Mouse (Mus musculus) thymus, postnatal 0 days (tissue): ENCODE results near the gene Olfr654. TPM values are rescaled to one million over a fixed set of nuclear protein-coding genes. Genes with fewer than 3 reads are reported as not detected.

ENCODE experiments used
- DNase-seq: peaks from one replicate; pipeline ENCODE4 v3.0.0-alpha.2; 2015; ENCODE audit warnings: low spot score
- polyA plus RNA-seq: library from polyadenylated mRNA; unstranded; fragments of >200 nt; fragmentation: Nextera tagmentation; extraction: Ambion mirVana; gene quantifications from 2 replicates; pipeline ENCODE4 v1.2.1, GENCODE M21; 2015

The Olfr654 gene
- polyA plus RNA-seq, result not detected in 2 replicates

DNA sequence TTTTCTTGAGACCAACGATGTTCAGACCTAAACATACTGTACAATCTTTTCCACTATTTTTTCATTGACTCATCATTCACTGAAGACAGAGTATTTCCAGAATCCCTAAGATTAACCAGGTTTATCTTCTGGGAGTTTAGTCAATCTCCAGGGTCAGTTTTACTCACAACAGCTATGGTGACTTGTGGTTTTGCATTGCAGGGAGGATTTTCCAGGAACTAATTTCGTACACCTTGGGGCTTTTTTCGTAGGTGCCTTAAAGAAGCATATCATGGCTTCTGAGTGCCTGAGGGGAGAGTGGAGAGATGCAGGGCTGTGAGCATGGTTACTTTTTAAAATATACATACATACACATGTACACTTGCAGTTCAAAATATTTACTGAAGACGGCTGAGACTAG is at the start of gene Olfr654:
TSS of gene Olfr654 (plus strand) at position 301 of the 400 bp plus-strand sequence.
- no peak for DNase-seq

DNA sequence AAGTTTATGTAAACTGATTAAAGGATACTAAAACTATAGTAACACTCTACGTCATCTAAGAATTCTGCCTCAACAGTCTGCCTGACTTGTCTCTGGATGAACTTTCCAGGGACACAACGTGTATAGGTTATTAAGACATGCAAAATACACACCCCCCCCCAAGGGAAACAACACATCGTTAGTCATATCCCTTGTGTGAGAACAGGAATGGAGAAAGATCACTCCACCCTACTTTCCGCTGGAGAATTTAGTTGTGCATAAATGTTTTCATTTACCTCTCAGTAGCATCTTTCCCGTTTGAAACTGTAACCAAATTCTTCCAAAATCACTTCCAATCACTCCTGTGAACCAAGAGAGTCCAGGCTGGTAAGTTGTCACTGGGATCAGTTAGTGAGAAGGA is 37.0 kb upstream of the Olfr654 start, which contains the start of gene Olfr651:
TSS of gene Olfr651 (plus strand) at position 301 of the 400 bp plus-strand sequence.
- no peak for DNase-seq

DNA sequence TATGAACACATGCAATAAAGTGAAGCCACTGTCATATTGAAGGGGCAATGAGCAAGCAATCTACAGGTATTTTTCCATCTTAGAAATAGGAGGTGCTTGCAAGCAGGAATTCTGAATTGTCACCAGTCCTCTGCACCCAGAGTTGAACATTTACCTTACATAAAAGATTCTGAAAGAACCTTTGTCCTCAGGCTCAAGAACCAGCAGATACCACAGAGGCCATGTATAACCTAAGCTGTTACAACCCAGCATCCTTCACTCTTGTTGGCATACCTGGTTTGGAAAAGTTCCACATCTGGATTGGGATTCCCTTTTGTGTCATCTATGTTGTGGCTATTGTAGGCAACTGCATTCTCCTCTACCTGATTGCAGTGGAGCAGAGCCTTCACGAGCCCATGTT is 34.1 kb upstream of the Olfr654 start:
- DNase-seq, result no peak

DNA sequence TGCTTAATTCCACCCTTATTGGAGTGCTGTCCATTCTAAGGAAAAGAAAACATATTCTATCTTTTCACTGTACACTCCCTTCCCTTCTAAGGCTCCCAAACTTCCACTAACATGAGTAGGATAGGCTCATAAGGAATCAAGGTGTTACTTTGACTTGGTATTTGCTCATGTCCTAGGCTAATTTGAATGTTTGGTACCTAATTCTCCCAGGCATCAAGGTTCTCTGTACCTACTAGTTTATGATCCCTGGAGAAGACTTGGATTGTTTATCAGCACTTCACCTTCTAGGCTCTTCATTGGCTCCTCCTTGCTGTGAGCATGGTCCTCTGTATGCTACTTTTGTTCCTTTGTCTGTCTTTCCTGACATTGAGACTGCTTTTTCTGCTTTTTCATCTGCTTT is 26.2 kb upstream of the Olfr654 start, which contains the start of gene Olfr652:
TSS of gene Olfr652 (plus strand) at position 301 of the 400 bp plus-strand sequence.
- DNase-seq, result no peak

DNA sequence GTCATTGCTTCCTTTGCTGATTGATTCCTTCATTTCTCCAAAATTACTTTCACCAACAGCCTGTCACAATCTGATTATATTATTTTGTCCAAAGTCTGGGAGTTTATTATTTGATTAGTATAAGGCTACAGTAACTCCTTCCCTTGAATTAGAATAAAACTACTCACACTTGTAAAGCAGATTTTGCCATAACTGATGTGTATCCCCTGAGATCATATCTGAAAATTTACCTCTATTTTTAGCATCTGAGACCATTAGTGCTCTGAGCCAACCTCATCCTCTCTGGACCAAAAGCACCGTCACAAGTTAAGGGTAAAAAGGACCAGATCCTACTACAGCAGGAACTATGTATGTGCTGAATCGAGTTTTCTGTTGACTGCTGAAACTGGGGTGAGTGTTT is 9.8 kb upstream of the Olfr654 start, which contains the start of gene Olfr653:
TSS of gene Olfr653 (plus strand) at position 301 of the 400 bp plus-strand sequence.
- DNase-seq, result no peak

DNA sequence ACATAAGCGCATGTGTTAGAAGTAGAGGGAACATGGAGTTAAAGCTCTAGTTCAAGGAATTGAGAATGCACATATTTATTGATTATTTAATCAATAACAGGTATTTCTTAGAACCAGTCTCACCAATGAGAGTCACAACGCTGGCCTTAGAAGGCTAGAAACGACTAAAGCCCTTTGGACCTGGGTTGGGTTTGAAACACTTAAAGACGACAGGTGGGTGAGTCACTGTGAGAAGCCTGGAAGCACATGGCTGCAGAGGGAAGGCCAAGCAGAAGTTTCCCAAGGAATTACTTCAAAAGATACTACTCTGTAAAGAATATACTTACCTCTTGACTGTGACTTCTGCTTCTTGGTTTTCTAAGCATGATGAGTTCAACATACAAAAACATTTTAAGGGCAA is 6.0 kb upstream of the Olfr654 start:
- no peak for DNase-seq

DNA sequence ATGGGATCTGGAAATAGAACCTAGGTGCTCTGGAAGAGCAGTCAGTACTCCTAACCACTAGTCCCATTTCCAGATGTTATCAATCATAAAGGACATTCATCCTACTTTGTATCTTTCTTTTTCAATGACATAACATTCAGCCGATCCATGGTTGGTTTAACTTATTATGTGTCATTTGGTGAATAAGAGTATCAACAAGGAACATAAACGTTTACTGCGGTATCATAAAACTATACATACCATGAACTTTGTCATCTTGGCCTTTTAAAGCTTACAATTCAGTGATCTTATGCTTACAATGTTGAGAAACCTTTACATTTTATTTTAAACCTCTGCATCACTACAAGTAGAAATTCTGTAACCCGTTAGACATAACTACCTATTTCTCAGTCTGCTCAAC is 5.4 kb upstream of the Olfr654 start:
- DNase-seq, result no peak

DNA sequence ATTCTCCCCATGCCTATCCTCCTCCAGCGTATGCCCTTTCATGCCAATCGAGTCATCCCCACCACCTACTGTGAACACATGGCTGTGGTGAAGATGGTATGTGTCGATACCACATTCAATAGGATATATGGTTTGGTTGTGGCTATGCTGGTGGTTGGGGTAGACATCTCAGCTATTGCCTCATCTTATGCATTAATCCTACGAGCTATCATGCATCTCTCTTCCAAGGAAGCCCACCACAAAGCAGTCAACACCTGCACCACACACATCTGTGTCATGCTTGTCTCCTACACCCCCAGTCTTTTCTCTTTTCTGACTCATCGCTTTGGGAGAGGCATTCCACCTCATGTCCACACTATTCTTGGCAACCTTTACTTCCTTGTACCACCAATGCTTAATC is 1.4 kb downstream of the Olfr654 start:
- no peak for DNase-seq

DNA sequence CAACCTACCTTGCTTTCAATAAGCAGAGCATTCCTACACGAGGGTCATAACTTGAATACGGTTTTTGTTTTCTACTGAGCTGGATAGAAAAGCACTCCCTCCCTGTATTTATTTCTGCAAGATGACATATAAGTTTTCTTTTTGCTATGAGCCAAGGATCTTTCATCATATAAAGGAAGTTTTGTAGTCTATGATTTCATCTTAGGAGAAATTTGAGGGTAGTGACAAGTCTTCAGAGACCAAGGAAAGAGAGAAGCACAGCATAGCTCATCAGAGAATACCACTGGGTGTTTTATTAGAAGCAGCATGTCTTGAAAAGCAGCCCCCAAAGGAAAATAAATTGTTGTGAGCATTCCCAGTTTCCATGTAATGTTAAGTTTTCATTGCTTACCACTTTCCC is 14.9 kb downstream of the Olfr654 start, which contains the start of gene Olfr655:
TSS of gene Olfr655 (minus strand) at position 101 of the 400 bp plus-strand sequence.
- DNase-seq, result no peak

DNA sequence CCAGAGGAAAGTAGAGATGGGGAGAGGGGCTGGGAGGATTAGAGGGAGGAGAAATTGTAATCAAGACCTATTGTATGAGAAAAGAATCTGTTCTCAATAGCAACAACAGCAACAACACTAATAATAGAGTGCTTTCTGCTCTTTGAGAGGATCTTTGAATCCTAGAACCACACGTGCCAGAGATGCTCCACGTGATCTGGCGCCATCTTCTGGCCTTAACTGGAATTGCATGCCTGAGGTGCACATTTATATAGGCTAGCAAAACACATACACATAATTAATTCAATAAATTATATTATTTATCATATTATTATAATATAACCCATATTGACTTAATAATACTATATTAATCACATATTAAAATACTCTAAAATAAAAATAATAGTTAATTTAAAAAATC is 16.3 kb downstream of the Olfr654 start:
- peak; percentile 55 for DNase-seq

DNA sequence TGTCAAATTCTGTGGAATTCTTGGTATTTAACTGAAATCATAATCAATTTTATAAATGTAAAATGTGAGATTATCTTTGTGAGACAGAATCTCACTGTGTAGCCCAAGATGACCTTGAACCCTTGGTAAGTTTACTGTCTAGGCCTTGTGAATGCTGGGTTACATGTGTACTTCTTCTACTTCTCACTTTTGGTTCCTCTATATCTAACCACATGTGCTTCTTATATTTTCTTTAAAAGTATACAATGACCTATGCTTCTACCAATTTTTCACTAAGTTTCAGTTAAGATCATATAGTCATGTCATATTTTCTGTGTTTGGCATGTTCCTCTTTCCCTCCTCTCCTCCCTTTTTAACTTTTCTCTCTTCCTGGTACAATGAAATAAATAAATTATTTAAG is 17.9 kb downstream of the Olfr654 start:
- DNase-seq, result no peak

DNA sequence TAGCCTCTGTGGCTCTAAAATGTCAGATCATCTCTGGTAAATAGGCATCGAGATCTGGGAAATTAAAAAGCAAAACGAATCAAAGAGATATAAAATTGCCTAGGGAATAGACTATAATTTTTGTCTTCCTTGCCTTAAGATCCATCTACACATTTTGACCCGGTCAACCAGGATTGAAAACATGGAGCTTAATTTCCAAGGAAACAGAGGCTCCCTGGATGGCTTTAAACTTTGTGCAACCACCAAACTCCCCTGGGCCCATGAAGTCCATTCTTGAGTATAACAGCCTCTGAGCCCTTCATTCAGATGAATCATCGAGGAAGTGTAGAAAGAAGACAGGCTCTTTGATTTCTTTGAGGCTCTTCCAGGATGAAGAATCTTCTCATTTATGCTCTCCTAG is 26.8 kb downstream of the Olfr654 start, which contains the start of gene Olfr656:
TSS of gene Olfr656 (plus strand) at position 301 of the 400 bp plus-strand sequence.
- no peak for DNase-seq

DNA sequence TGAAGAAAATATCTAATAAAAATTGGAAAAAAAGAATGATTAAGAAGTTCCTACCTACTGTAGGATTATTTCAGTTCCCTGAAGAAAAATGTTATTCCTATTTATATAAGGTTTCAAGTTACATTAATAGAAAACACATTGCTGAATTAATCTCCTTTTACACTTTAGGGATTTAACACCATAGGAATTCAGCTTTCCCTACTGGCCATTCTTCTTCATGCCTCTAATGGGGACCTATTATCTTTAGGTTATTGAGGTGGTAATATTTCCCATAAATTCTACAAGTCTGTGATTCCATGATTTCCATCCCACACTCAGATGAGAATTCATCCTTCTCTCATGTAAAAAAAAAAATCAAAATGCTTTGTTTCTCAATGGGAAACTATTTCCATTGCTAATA is 37.7 kb downstream of the Olfr654 start, which contains the start of gene Olfr657:
TSS of gene Olfr657 (plus strand) at position 301 of the 400 bp plus-strand sequence.
- no peak for DNase-seq

Other genes with a start within 250 kb of the Olfr654 start
- 7.8 and 9.6 TPM in 2 replicates for gene Trim12c, start 233.7 kb upstream of the Olfr654 start, polyA plus RNA-seq
- gene Trim30b, start 217.1 kb upstream of the Olfr654 start, polyA plus RNA-seq, result 0.21 and 0.46 TPM in 2 replicates
- gene Trim30c, start 186.2 kb upstream of the Olfr654 start, polyA plus RNA-seq, result 0.45 and 0.74 TPM in 2 replicates
- 15.3 and 17.9 TPM in 2 replicates for gene Trim30a, start 121.8 kb upstream of the Olfr654 start, polyA plus RNA-seq
- gene Trim30d, start 79.2 kb upstream of the Olfr654 start, polyA plus RNA-seq, result 4.9 and 5.8 TPM in 2 replicates
- gene Olfr651, start 36.9 kb upstream of the Olfr654 start, polyA plus RNA-seq, result not detected in 2 replicates
- not detected in 2 replicates for gene Olfr652, start 26.1 kb upstream of the Olfr654 start, polyA plus RNA-seq
- gene Olfr653, start 9.7 kb upstream of the Olfr654 start, polyA plus RNA-seq, result not detected in 2 replicates
- gene Olfr655, start 14.8 kb downstream of the Olfr654 start, polyA plus RNA-seq, result not detected in 2 replicates
- not detected in 2 replicates for gene Olfr656, start 26.9 kb downstream of the Olfr654 start, polyA plus RNA-seq
- not detected in 2 replicates for gene Olfr657, start 37.8 kb downstream of the Olfr654 start, polyA plus RNA-seq
- gene Olfr658, start 60.3 kb downstream of the Olfr654 start, polyA plus RNA-seq, result not detected in 2 replicates
- not detected in 2 replicates for gene Olfr659, start 79.7 kb downstream of the Olfr654 start, polyA plus RNA-seq
- not detected in 2 replicates for gene Olfr661, start 99.5 kb downstream of the Olfr654 start, polyA plus RNA-seq
- gene Usp17le, start 190.4 kb downstream of the Olfr654 start, polyA plus RNA-seq, result not detected in 2 replicates